In genomic region chr13:37482038-37482437, GRCm38 (mm10) we compare ENCODE assay signal across 8 mouse cellular contexts.
DNase-seq lines count a peak whose midpoint lies in the region; TF ChIP-seq lines count a peak whose summit lies in the region.

No protein-coding gene starts in this region.

- peak overlapping the region; percentile 75 for H3K27ac ChIP-seq in left cerebral cortex, adult 2 months
- peak overlapping the region; percentile 99 for H3K27ac ChIP-seq in heart, adult 2 months
- peak overlapping the region; percentile 64 for H3K27ac ChIP-seq in macrophage

- no peaks in the 10 kb centered on the region for H3K79me2 ChIP-seq in heart, adult 2 months (replicated peaks; ENCODE audit: control insufficient read depth, insufficient read depth, low read length)
- H3K79me2 ChIP-seq in macrophage (ENCODE audit: inconsistent target) = no peaks in the 10 kb centered on the region

- no peak for DNase-seq in left cerebral cortex, adult 2 months (ENCODE audit: extremely low spot score in 1 of 2, low spot score in 2 of 2)
- no peak for DNase-seq in left cerebral cortex, adult 18-20 months (ENCODE audit: low spot score in 2 of 2)
- DNase-seq in heart, adult 2 months = peak; percentile 61 to 76
- peak; percentile 71 for DNase-seq in kidney, postnatal 10 days
- DNase-seq in right cerebral cortex, postnatal 10 days (ENCODE audit: low spot score in 2 of 2) = no peak
- no peak for DNase-seq in right cerebral cortex, postnatal 4 days
- no peak for DNase-seq in cerebellum, adult 9-10 months

- no peaks in the 10 kb centered on the region for H3K36me3 ChIP-seq in heart, adult 2 months (ENCODE audit: control insufficient read depth, insufficient read depth, low read length)
- no peaks in the 10 kb centered on the region for H3K36me3 ChIP-seq in macrophage (ENCODE audit: inconsistent target)

- TF ChIP-seq EP300 in heart, adult 2 months (IDR thresholded peaks at IDR 0.05; ENCODE audit: insufficient read depth, low read depth, low read length) = no peak

- H3K9ac ChIP-seq in heart, adult 2 months (ENCODE audit: low read depth, low read length) = no peak overlapping the region; the same call in 1 of the 2 replicates

- 0 out of 2 replicates have a peak, but pooled peaks have one; percentile 39 for TF ChIP-seq POLR2A in heart, adult 2 months (IDR thresholded peaks at IDR 0.05; ENCODE audit: insufficient read depth, low read depth, low read length)

- WGBS in heart, adult 2 months = 13% methylated on average over 2 of the region's 2 CpGs
- WGBS in macrophage (ENCODE audit: missing documents) = 19% methylated on average over 2 of the region's 2 CpGs

- intact Hi-C loops in left cerebral cortex, adult 2 months (cut with DNase I) = no loop called here
- intact Hi-C loops in heart, adult 2 months (cut with DNase I) = loop anchor here (1.0 to 10.0 kb wide), 3 partner anchors 47 to 343 kb away; no protein-coding TSS in a partner anchor

- no peak for TF ChIP-seq CTCF in left cerebral cortex, adult 2 months (IDR thresholded peaks at IDR 0.05)
- TF ChIP-seq CTCF in heart, adult 2 months (IDR thresholded peaks at IDR 0.05) = no peak

- no peaks in the 10 kb centered on the region for H3K27me3 ChIP-seq in heart, adult 2 months (ENCODE audit: control insufficient read depth, insufficient read depth, low read length)

- H3K4me1 ChIP-seq in heart, adult 2 months (ENCODE audit: control insufficient read depth, insufficient read depth, low read length) = peaks cover 17% of the 10 kb centered on the region

- H3K4me3 ChIP-seq in left cerebral cortex, adult 2 months = no peak overlapping the region
- 0 out of 2 replicates have a peak overlapping the region, but pooled peaks have one; percentile 14 for H3K4me3 ChIP-seq in heart, adult 2 months
- H3K4me3 ChIP-seq in macrophage (ENCODE audit: inconsistent target) = no peak overlapping the region

Comparison
In these comparisons a context has a peak if more than half of its experiments do, and no peak if none do; other contexts are left out.
1. DNase-seq: peak in heart, adult 2 months (2 of 2) and kidney, postnatal 10 days (single experiment); none in left cerebral cortex, adult 2 months (0 of 2), left cerebral cortex, adult 18-20 months (0 of 2), right cerebral cortex, postnatal 10 days (0 of 2), right cerebral cortex, postnatal 4 days (single experiment) and cerebellum, adult 9-10 months (single experiment).
2. Peak in every context shown above with its lines, with median percentiles within 50 percentile points of each other: H3K27ac ChIP-seq.